Mouse (Mus musculus) E14TG2a.4 (cell line): ENCODE data around the gene Mfsd2a.

Experiments used
- CTCF ChIP-seq: conservative IDR thresholded peaks from 2 replicates; pipeline ENCODE4 v1.5.1; 2014; ENCODE audit warnings: low read length
- NANOG ChIP-seq: IDR thresholded peaks from 2 replicates; pipeline ENCODE4 v1.6.1; 2014; ENCODE audit warnings: borderline replicate concordance, low read length, mixed read lengths

- TF ChIP-seq CTCF (no peak), NANOG (no peak)
Observed at GRCm38 (mm10) chr4:122981238-122981637, 20.2 kb upstream of the Mfsd2a start.
